Mouse (Mus musculus) myocyte (in vitro differentiated cells): ENCODE data around the gene Sox18. TPM values are rescaled to one million over a fixed set of nuclear protein-coding genes. Genes with fewer than 3 reads are reported as not detected.

Experiments used
- H3K27me3 ChIP-seq: one replicate; pipeline ENCODE4 v1.6.1; 2011; ENCODE audit not compliant: control insufficient read depth, insufficient read depth, insufficient read length
- H3K36me3 ChIP-seq: one replicate; pipeline ENCODE4 v1.6.1; 2011; ENCODE audit not compliant: control insufficient read depth, insufficient read depth
- H3K4me2 ChIP-seq: one replicate; pipeline ENCODE4 v1.6.1; 2011; ENCODE audit warnings: low read depth, control low read depth
- H3K4me3 ChIP-seq: one replicate; pipeline ENCODE4 v1.5.1; 2011; ENCODE audit warnings: mild to moderate bottlenecking, control low read depth, moderate library complexity
- H3K79me2 ChIP-seq: one replicate; pipeline ENCODE4 v1.6.1; 2011; ENCODE audit not compliant: control insufficient read depth, insufficient read depth
- H3ac ChIP-seq: one replicate; pipeline ENCODE4 v1.6.1; 2011; ENCODE audit not compliant: control insufficient read depth, insufficient read length
- CEBPB ChIP-seq: IDR thresholded peaks from 2 replicates; pipeline ENCODE4 v1.6.1; 2011; ENCODE audit warnings: mild to moderate bottlenecking, moderate library complexity; ENCODE audit not compliant: poor library complexity, insufficient read depth, severe bottlenecking
- E2F4 ChIP-seq: IDR thresholded peaks from one replicate; pipeline ENCODE4 v1.6.1; 2011; ENCODE audit warnings: mild to moderate bottlenecking, control low read depth, moderate library complexity; ENCODE audit not compliant: insufficient read depth
- MAX ChIP-seq: IDR thresholded peaks from one replicate; pipeline ENCODE4 v1.6.1; 2011; ENCODE audit warnings: low read depth, mild to moderate bottlenecking, control low read depth
- MYOD1 ChIP-seq, 3 experiments: IDR thresholded peaks; one replicate each; pipeline ENCODE4 v1.6.1; 2011; ENCODE audit warnings: control low read depth in 2 of 3, low read depth in 2 of 3, mild to moderate bottlenecking in 2 of 3, moderate library complexity in 1 of 3; ENCODE audit not compliant: insufficient read length in 2 of 3, control insufficient read depth in 1 of 3
- MYOG ChIP-seq, 3 experiments: IDR thresholded peaks; one replicate each; pipeline ENCODE4 v1.6.1; 2011; ENCODE audit warnings: control low read depth in 2 of 3, low read depth in 2 of 3, mild to moderate bottlenecking in 2 of 3; ENCODE audit not compliant: insufficient read length in 2 of 3, control insufficient read depth in 1 of 3, insufficient read depth in 1 of 3
- POLR2A ChIP-seq: IDR thresholded peaks from one replicate; pipeline ENCODE4 v1.6.1; 2011; ENCODE audit warnings: low read depth, mild to moderate bottlenecking, control low read depth, moderate library complexity; ENCODE audit not compliant: insufficient read length
- POLR2AphosphoS2 ChIP-seq: IDR thresholded peaks from one replicate; pipeline ENCODE4 v1.6.1; 2011; ENCODE audit warnings: low read depth, control low read depth; ENCODE audit not compliant: insufficient read length
- REST ChIP-seq: IDR thresholded peaks from one replicate; pipeline ENCODE4 v1.6.1; 2011; ENCODE audit warnings: mild to moderate bottlenecking, control low read depth, moderate library complexity; ENCODE audit not compliant: insufficient read depth, insufficient read length
- SRF ChIP-seq: IDR thresholded peaks from one replicate; pipeline ENCODE4 v1.6.1; 2011; ENCODE audit warnings: low read depth; ENCODE audit not compliant: control insufficient read depth, insufficient read length
- TCF12 ChIP-seq: IDR thresholded peaks from one replicate; pipeline ENCODE4 v1.6.1; 2011; ENCODE audit warnings: mild to moderate bottlenecking, control low read depth; ENCODE audit not compliant: poor library complexity, insufficient read depth, severe bottlenecking
- TCF3 ChIP-seq: IDR thresholded peaks from one replicate; pipeline ENCODE4 v1.6.1; 2011; ENCODE audit warnings: low read depth, control low read depth; ENCODE audit not compliant: insufficient read length
- USF1 ChIP-seq: IDR thresholded peaks from one replicate; pipeline ENCODE4 v1.6.1; 2011; ENCODE audit warnings: low read depth, mild to moderate bottlenecking, control low read depth, moderate library complexity
- polyA plus RNA-seq: library from polyadenylated mRNA; unstranded; fragments of >200 nt; fragmentation: generic; extraction: Trizol; gene quantifications from one replicate; pipeline ENCODE4 v1.2.1, GENCODE M21; 2012; ENCODE audit warnings: missing spikeins

Sox18 gene
- polyA plus RNA-seq, 1 experiment = 0.04 TPM

DNA sequence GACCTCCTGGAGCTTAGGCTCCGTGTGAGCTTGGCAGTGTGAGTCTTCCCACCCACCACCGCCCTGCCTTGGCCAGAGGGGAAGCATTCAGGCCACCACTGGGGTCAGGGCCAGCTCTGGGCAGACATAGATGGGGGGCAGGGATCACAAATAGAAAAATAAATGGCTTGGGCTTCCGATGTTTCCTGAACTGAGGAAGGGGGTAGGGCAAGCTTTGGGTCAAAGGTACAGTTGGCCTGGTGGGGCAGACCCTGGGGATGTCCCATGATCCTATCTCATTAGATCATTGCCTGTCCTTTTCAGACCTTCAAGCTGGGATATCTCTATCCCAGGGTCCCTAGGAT, 6.3 kb upstream of the Sox18 start:
- no peaks in the 10 kb centered on the region for H3K36me3 ChIP-seq

DNA sequence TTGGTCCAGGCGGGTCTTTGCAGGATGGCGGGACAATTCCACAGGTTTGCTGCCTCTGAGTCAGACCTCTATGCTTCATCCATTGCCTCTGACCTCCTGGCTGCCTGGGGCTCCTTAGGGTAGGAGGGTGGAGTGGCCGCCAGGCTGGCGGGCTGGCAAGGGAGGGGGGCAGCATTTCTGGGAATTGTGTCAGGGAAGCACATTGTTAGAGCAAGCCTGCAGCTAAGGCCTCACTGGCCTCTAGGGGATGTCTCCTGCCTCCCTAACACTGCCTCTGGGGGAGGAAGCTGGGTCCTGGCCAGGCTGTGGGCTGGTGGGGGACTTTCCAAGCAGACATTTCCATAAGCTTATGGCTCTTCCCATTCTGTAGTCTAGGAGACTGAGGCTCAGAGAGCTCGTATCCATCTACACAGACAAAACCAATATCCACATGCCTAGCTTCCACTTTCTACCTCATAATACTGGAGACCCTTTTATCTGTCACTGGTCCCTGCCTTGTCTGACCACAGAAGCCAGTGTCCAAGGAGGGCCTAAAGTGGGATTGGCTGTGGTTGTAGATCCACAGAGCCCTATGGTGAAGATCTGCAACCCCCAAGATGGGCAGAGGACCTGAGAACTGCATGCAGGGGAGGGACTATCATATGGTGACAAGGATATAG, 5.8 kb upstream of the Sox18 start:
- Histone ChIP-seq H3K4me2 (no peak overlapping the region), H3K79me2 (no peaks in the 10 kb centered on the region), H3K27me3 (peaks cover 8% of the 10 kb centered on the region), H3K36me3 (no peaks in the 10 kb centered on the region), H3K4me3 (no peak overlapping the region), H3ac (no peak overlapping the region)
- no peak for TF ChIP-seq MYOD1 (IDR thresholded peaks at IDR 0.05; ENCODE audit: control insufficient read depth in 1 of 3, insufficient read length in 2 of 3, low read depth in 2 of 3)
- no peak for TF ChIP-seq POLR2AphosphoS2
- TF ChIP-seq TCF3 = no peak
- TF ChIP-seq POLR2A = no peak
- TF ChIP-seq MAX = no peak
- no peak for TF ChIP-seq USF1
- no peak for TF ChIP-seq E2F4
- no peak for TF ChIP-seq MYOG (IDR thresholded peaks at IDR 0.05; ENCODE audit: control insufficient read depth in 1 of 3, insufficient read depth in 1 of 3, insufficient read length in 2 of 3, low read depth in 2 of 3)
- no peak for TF ChIP-seq CEBPB

More for the DNA sequence above, 6.3 kb upstream of the Sox18 start:
- H3K79me2 ChIP-seq = no peaks in the 10 kb centered on the region
- H3K27me3 ChIP-seq = peaks cover 8% of the 10 kb centered on the region
- no peak for TF ChIP-seq USF1
- TF ChIP-seq CEBPB = no peak
- TF ChIP-seq POLR2AphosphoS2 = no peak
- no peak for TF ChIP-seq TCF12
- TF ChIP-seq MYOD1 (IDR thresholded peaks at IDR 0.05; ENCODE audit: control insufficient read depth in 1 of 3, insufficient read length in 2 of 3, low read depth in 2 of 3) = no peak
- TF ChIP-seq POLR2A = no peak
- no peak for TF ChIP-seq E2F4
- no peak for TF ChIP-seq MAX
- no peak for TF ChIP-seq MYOG (IDR thresholded peaks at IDR 0.05; ENCODE audit: control insufficient read depth in 1 of 3, insufficient read depth in 1 of 3, insufficient read length in 2 of 3, low read depth in 2 of 3)
- no peak overlapping the region for H3K4me2 ChIP-seq
- H3K4me3 ChIP-seq = no peak overlapping the region
- H3ac ChIP-seq = no peak overlapping the region

DNA sequence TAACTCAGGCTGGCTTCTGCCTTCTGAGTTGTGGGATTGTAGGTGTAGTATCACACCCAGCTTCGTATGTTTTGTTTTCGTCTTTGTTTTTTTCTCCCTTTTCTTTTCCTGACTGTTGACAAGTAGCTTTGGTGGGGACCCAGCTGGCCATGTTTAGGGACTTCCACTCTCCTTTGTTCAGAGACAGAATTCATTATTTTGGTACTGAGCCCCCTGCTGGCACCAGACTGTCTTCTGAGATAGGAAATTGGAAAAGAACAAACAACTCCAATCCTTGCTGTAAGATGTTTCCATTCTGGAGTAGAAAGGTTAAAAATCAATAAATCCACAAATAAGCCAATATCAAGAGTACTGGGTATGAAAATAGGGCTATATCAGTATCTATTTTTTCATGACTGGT, 5.0 kb upstream of the Sox18 start:
- peak overlapping the region; percentile 82 for H3K4me2 ChIP-seq
- H3K4me3 ChIP-seq = no peak overlapping the region

DNA sequence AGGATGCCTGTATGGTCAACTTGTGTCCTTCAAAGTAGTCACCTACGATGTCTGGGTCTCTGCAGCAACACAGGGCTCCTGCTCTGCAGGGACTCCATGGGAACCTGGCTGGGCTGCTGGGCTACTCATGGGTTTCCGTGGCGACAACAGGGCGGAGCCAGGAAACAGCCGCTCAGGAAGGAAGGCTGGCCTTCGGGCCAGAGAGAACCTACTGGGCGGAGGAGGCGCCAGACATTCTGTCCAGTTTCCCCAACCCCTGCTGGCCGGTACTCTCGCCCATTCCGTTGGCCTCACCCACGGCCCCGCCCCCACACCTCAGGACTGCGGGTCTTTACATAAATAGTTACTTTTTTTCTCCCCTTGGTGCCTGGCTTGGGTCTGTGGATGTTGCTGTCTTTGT, 4.0 kb upstream of the Sox18 start:
- TF ChIP-seq POLR2A = peak; percentile 50
- no peak for TF ChIP-seq REST
- TF ChIP-seq MYOD1 (IDR thresholded peaks at IDR 0.05; ENCODE audit: control insufficient read depth in 1 of 3, insufficient read length in 2 of 3, low read depth in 2 of 3) = no peak
- Histone ChIP-seq H3ac (no peak overlapping the region), H3K36me3 (no peaks in the 10 kb centered on the region), H3K4me2 (peak overlapping the region; percentile 82), H3K79me2 (no peaks in the 10 kb centered on the region), H3K4me3 (no peak overlapping the region), H3K27me3 (peaks cover 21% of the 10 kb centered on the region)

More for the DNA sequence above, 5.0 kb upstream of the Sox18 start:
- Histone ChIP-seq H3K79me2 (no peaks in the 10 kb centered on the region), H3K27me3 (peaks cover 11% of the 10 kb centered on the region), H3ac (no peak overlapping the region), H3K36me3 (no peaks in the 10 kb centered on the region)
- TF ChIP-seq TCF12 (no peak), MYOD1 (IDR thresholded peaks at IDR 0.05; ENCODE audit: control insufficient read depth in 1 of 3, insufficient read length in 2 of 3, low read depth in 2 of 3) (no peak), MYOG (IDR thresholded peaks at IDR 0.05; ENCODE audit: control insufficient read depth in 1 of 3, insufficient read depth in 1 of 3, insufficient read length in 2 of 3, low read depth in 2 of 3) (no peak), USF1 (no peak), MAX (no peak), CEBPB (no peak), E2F4 (no peak), REST (no peak), TCF3 (no peak), POLR2A (no peak), SRF (no peak), POLR2AphosphoS2 (no peak)

DNA sequence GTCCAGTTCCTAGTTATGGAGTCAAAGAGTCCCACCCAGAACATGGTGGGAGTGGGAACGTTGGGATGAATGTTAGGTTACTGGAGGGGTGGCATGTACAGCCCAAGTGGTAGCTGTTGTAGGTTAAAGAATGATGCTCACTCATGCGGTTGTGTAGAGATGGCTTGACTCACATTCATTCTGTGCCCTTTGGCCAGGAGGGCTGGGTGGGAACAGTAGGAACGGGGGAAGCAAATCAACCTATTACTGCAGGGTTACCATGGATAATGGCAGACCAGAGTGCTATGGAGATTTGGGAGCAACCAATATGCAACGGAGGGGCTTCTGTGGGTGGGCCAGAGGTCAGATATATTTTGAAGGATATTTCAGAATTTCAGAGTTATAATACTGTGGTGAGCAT, 3.5 kb upstream of the Sox18 start:
- no peak for TF ChIP-seq POLR2AphosphoS2
- no peak for TF ChIP-seq TCF3
- H3K4me2 ChIP-seq = peak overlapping the region; percentile 82
- H3K27me3 ChIP-seq = peaks cover 26% of the 10 kb centered on the region
- H3ac ChIP-seq = no peak overlapping the region
- H3K4me3 ChIP-seq = no peak overlapping the region
- no peaks in the 10 kb centered on the region for H3K36me3 ChIP-seq
- no peaks in the 10 kb centered on the region for H3K79me2 ChIP-seq
